Mouse (Mus musculus) stomach, postnatal 0 days (tissue): Measurements from ENCODE around the gene Med19.

Experiments
- CTCF ChIP-seq: IDR thresholded peaks from 2 replicates; pipeline ENCODE4 v1.5.1; 2016; ENCODE audit warnings: antibody characterized with exemption, low read depth, mild to moderate bottlenecking, moderate library complexity
- EP300 ChIP-seq: optimal IDR thresholded peaks from 2 replicates; pipeline ENCODE3; 2016; ENCODE audit warnings: antibody characterized with exemption

GRCm38 (mm10) chr2:84731206-84731605 lies 53.0 kb downstream of the Med19 start:
- TF ChIP-seq CTCF (no peak), EP300 (no peak)
